Mouse (Mus musculus) ES-Bruce4 (cell line): Measurements from ENCODE around the gene Gna12. TPM values are rescaled to one million over a fixed set of nuclear protein-coding genes. Genes with fewer than 3 reads are reported as not detected.
A peak's percentile ranks its signal among the peaks of the same experiment; 100 is the strongest.

Source experiments
- H3K27ac ChIP-seq: 2 replicates; pipeline ENCODE4 v1.5.1; 2012; ENCODE audit warnings: low read length, inconsistent platforms; ENCODE audit not compliant: insufficient read depth
- H3K27me3 ChIP-seq: 2 replicates; pipeline ENCODE4 v1.6.1; 2012; ENCODE audit warnings: mild to moderate bottlenecking, low read length, inconsistent platforms; ENCODE audit not compliant: control insufficient read depth, poor library complexity, insufficient read depth, severe bottlenecking
- H3K36me3 ChIP-seq: 2 replicates; pipeline ENCODE4 v1.6.1; 2012; ENCODE audit warnings: inconsistent platforms, mild to moderate bottlenecking, low read length, moderate library complexity; ENCODE audit not compliant: control insufficient read depth, poor library complexity, insufficient read depth, severe bottlenecking
- H3K4me1 ChIP-seq: one replicate; pipeline ENCODE4 v1.8.1; 2011; ENCODE audit warnings: low read length; ENCODE audit not compliant: control insufficient read depth, insufficient read depth
- H3K4me3 ChIP-seq: 2 replicates; pipeline ENCODE4 v1.5.1; 2011; ENCODE audit warnings: low read depth, mild to moderate bottlenecking, low read length
- H3K9ac ChIP-seq: 2 replicates; pipeline ENCODE4 v1.6.1; 2012; ENCODE audit warnings: low read depth, mild to moderate bottlenecking, inconsistent platforms; ENCODE audit not compliant: poor library complexity, severe bottlenecking
- H3K9me3 ChIP-seq: replicated peaks from 2 replicates; pipeline ENCODE4 v1.6.1; 2012; ENCODE audit warnings: mild to moderate bottlenecking, low read length, inconsistent platforms; ENCODE audit not compliant: control insufficient read depth, poor library complexity, insufficient read depth, severe bottlenecking
- CTCF ChIP-seq: IDR thresholded peaks from one replicate; pipeline ENCODE4 v1.8.1; 2011; ENCODE audit warnings: low read depth, low read length
- EP300 ChIP-seq: IDR thresholded peaks from 2 replicates; pipeline ENCODE4 v1.6.1; 2011; ENCODE audit warnings: low read depth, low read length; ENCODE audit not compliant: insufficient read depth
- POLR2A ChIP-seq: IDR thresholded peaks from one replicate; pipeline ENCODE4 v1.8.1; 2011; ENCODE audit warnings: low read length; ENCODE audit not compliant: insufficient read depth
- polyA plus RNA-seq: library from polyadenylated mRNA; stranded (reverse); fragments of >200 nt; gene quantifications from 2 replicates; pipeline ENCODE4 v1.2.4, GENCODE M21; 2011; ENCODE audit warnings: low read depth; ENCODE audit not compliant: missing spikeins, insufficient read depth, insufficient read length

The Gna12 gene
- polyA plus RNA-seq = 29.9 and 34.1 TPM in 2 replicates

- H3K9me3 ChIP-seq = no peaks in the 10 kb centered on the region
- peak within 1 kb of the TSS; percentile 78 for H3K4me3 ChIP-seq
- H3K4me1 ChIP-seq = peaks cover 2% of the 10 kb centered on the region
- no peak within 1 kb of the TSS for H3K27ac ChIP-seq
- 0 out of 2 replicates have a peak, but pooled peaks cover 3% of the 10 kb centered on the region for H3K36me3 ChIP-seq
- no peaks in the 10 kb centered on the region for H3K27me3 ChIP-seq
- H3K9ac ChIP-seq = peak within 1 kb of the TSS; percentile 66
- TF ChIP-seq EP300 (no peak), POLR2A (peak; percentile 91)
These were observed at the start of gene Gna12 for GRCm38 (mm10) chr5:140830314-140831063. TSS of gene Gna12 (minus strand) at chr5:140830431.

- TF ChIP-seq POLR2A (no peak), EP300 (no peak), CTCF (peak; percentile 58)
- H3K36me3 ChIP-seq = no peaks in the 10 kb centered on the region
These were observed 48.4 kb upstream of the Gna12 start for GRCm38 (mm10) chr5:140878644-140879043.

GRCm38 (mm10) chr5:140873736-140874307 lies 43.6 kb upstream of the Gna12 start:
- no peak overlapping the region for H3K4me3 ChIP-seq
- no peaks in the 10 kb centered on the region for H3K36me3 ChIP-seq
- H3K9ac ChIP-seq = no peak overlapping the region
- no peaks in the 10 kb centered on the region for H3K27me3 ChIP-seq
- no peaks in the 10 kb centered on the region for H3K4me1 ChIP-seq
- no peaks in the 10 kb centered on the region for H3K9me3 ChIP-seq
- H3K27ac ChIP-seq = no peak overlapping the region
- no peak for TF ChIP-seq EP300
- TF ChIP-seq CTCF = no peak
- no peak for TF ChIP-seq POLR2A

More at GRCm38 (mm10) chr5:140878644-140879043, 48.4 kb upstream of the Gna12 start:
- no peaks in the 10 kb centered on the region for H3K27me3 ChIP-seq
- H3K9ac ChIP-seq = no peak overlapping the region
- H3K4me3 ChIP-seq = no peak overlapping the region
- H3K27ac ChIP-seq = no peak overlapping the region
- no peaks in the 10 kb centered on the region for H3K9me3 ChIP-seq
- no peaks in the 10 kb centered on the region for H3K4me1 ChIP-seq

GRCm38 (mm10) chr5:140873039-140873551 lies 42.9 kb upstream of the Gna12 start:
- H3K9me3 ChIP-seq = no peaks in the 10 kb centered on the region
- no peaks in the 10 kb centered on the region for H3K27me3 ChIP-seq
- H3K4me1 ChIP-seq = no peaks in the 10 kb centered on the region
- H3K9ac ChIP-seq = no peak overlapping the region
- no peaks in the 10 kb centered on the region for H3K36me3 ChIP-seq
- peak overlapping the region; percentile 5; the same call in 1 of the 2 replicates for H3K4me3 ChIP-seq
- TF ChIP-seq CTCF (no peak), POLR2A (no peak), EP300 (no peak)
- H3K27ac ChIP-seq = no peak overlapping the region

GRCm38 (mm10) chr5:140872532-140873038 lies 42.4 kb upstream of the Gna12 start:
- Histone ChIP-seq H3K27ac (no peak overlapping the region), H3K9me3 (no peaks in the 10 kb centered on the region), H3K4me1 (no peaks in the 10 kb centered on the region), H3K9ac (no peak overlapping the region), H3K4me3 (no peak overlapping the region; the same call in 1 of the 2 replicates), H3K27me3 (no peaks in the 10 kb centered on the region), H3K36me3 (no peaks in the 10 kb centered on the region)
- no peak for TF ChIP-seq POLR2A
- TF ChIP-seq EP300 = no peak
- TF ChIP-seq CTCF = no peak

GRCm38 (mm10) chr5:140871241-140871640 lies 41.0 kb upstream of the Gna12 start:
- Histone ChIP-seq H3K36me3 (no peaks in the 10 kb centered on the region), H3K27ac (no peak overlapping the region), H3K27me3 (no peaks in the 10 kb centered on the region), H3K9me3 (no peaks in the 10 kb centered on the region), H3K4me1 (no peaks in the 10 kb centered on the region), H3K9ac (no peak overlapping the region), H3K4me3 (no peak overlapping the region)
- TF ChIP-seq EP300 = no peak
- TF ChIP-seq POLR2A = no peak
- TF ChIP-seq CTCF = no peak
